Mouse (Mus musculus) spleen, postnatal 4 days (tissue): ENCODE results near the gene Mrpl33.
A peak's percentile ranks its signal among the peaks of the same experiment; 100 is the strongest.
"Not testable (repeated sequence)": the region's sequence is repeated elsewhere in the genome, so short reads cannot be mapped to it uniquely, and the experiment has no call there.

Experiments used
- DNase-seq, 2 experiments: peaks; one replicate each; pipeline ENCODE4 v3.0.0; 2022; ENCODE audit warnings: low spot score in 2 of 2

Mrpl33 gene

GRCm38 (mm10) chr5:31596481-31597429 is at the start of gene Mrpl33:
Gene Mrpl33, plus strand, starts transcription at chr5:31596935.
- DNase-seq = peak; percentile 37 to 74

- no peak for DNase-seq
These were observed 37.3 kb upstream of the Mrpl33 start for GRCm38 (mm10) chr5:31559401-31559800.

GRCm38 (mm10) chr5:31560352-31560751 is 36.4 kb upstream of the Mrpl33 start:
- DNase-seq = no peak

- no peak for DNase-seq
These were observed 34.6 kb upstream of the Mrpl33 start for GRCm38 (mm10) chr5:31562036-31562666.

GRCm38 (mm10) chr5:31563496-31563895 is 33.2 kb upstream of the Mrpl33 start:
- peak; percentile 53 to 80 for DNase-seq

GRCm38 (mm10) chr5:31563905-31564304 is 32.8 kb upstream of the Mrpl33 start:
- DNase-seq = no peak

GRCm38 (mm10) chr5:31564976-31565375 is 31.8 kb upstream of the Mrpl33 start:
- DNase-seq = no peak

- no peak for DNase-seq
These were observed 30.7 kb upstream of the Mrpl33 start for GRCm38 (mm10) chr5:31566026-31566425.

GRCm38 (mm10) chr5:31566457-31566856 is 30.3 kb upstream of the Mrpl33 start:
- DNase-seq = no peak

- DNase-seq = no peak
These were observed 28.6 kb upstream of the Mrpl33 start for GRCm38 (mm10) chr5:31567951-31568657.

GRCm38 (mm10) chr5:31571023-31571608 is 25.6 kb upstream of the Mrpl33 start:
- peak in 1 of 2 experiments; percentile 23 for DNase-seq

GRCm38 (mm10) chr5:31573722-31574121 is 23.0 kb upstream of the Mrpl33 start:
- no peak for DNase-seq

GRCm38 (mm10) chr5:31576539-31576975 is 20.2 kb upstream of the Mrpl33 start:
- no peak for DNase-seq

- DNase-seq = no peak
These were observed 15.5 kb upstream of the Mrpl33 start for GRCm38 (mm10) chr5:31581263-31581662.

- DNase-seq = no peak
These were observed 14.8 kb upstream of the Mrpl33 start for GRCm38 (mm10) chr5:31581932-31582331.

- no peak for DNase-seq
These were observed 13.5 kb upstream of the Mrpl33 start for GRCm38 (mm10) chr5:31583261-31583660.

GRCm38 (mm10) chr5:31585526-31585925 is 11.2 kb upstream of the Mrpl33 start:
- no peak for DNase-seq

GRCm38 (mm10) chr5:31588016-31588415 is 8.7 kb upstream of the Mrpl33 start:
- DNase-seq = no peak

- DNase-seq = not testable (repeated sequence)
These were observed 8.1 kb upstream of the Mrpl33 start for GRCm38 (mm10) chr5:31588672-31589071.

GRCm38 (mm10) chr5:31589711-31590319 is 6.9 kb upstream of the Mrpl33 start:
- no peak for DNase-seq

- DNase-seq = no peak
These were observed 5.6 kb upstream of the Mrpl33 start for GRCm38 (mm10) chr5:31591122-31591521.
